Mouse (Mus musculus) layer of hippocampus, adult 9-10 months (tissue): ENCODE results near the gene Itgal.
"Not testable (repeated sequence)": the region's sequence is repeated elsewhere in the genome, so short reads cannot be mapped to it uniquely, and the experiment has no call there.

Experiments used
- DNase-seq: peaks from one replicate; pipeline ENCODE4 v3.0.0; 2022; ENCODE audit warnings: low spot score

Gene Itgal

GRCm38 (mm10) chr7:127342332-127342731, 46.3 kb downstream of the Itgal start:
- no peak for DNase-seq

- DNase-seq, result no peak
These were observed 46.8 kb downstream of the Itgal start for GRCm38 (mm10) chr7:127342888-127343287.

GRCm38 (mm10) chr7:127343351-127344019, 47.4 kb downstream of the Itgal start:
- DNase-seq, result no peak

- no peak for DNase-seq
These were observed 48.3 kb downstream of the Itgal start for GRCm38 (mm10) chr7:127344371-127344770.

- DNase-seq, result no peak
These were observed 49.0 kb downstream of the Itgal start for GRCm38 (mm10) chr7:127345092-127345491.

GRCm38 (mm10) chr7:127345512-127346325, 49.7 kb downstream of the Itgal start, which contains the start of gene Zfp768:
Gene Zfp768, minus strand, starts transcription at chr7:127345589.
- peak; percentile 72 for DNase-seq

- DNase-seq, result no peak
These were observed 50.6 kb downstream of the Itgal start for GRCm38 (mm10) chr7:127346676-127347075.

GRCm38 (mm10) chr7:127351230-127352004, 55.4 kb downstream of the Itgal start:
- no peak for DNase-seq

- DNase-seq, result no peak
These were observed 59.7 kb downstream of the Itgal start for GRCm38 (mm10) chr7:127355796-127356195.

GRCm38 (mm10) chr7:127357871-127358270, 61.8 kb downstream of the Itgal start:
- no peak for DNase-seq

GRCm38 (mm10) chr7:127358472-127358871, 62.4 kb downstream of the Itgal start:
- no peak for DNase-seq

- DNase-seq, result no peak
These were observed 64.2 kb downstream of the Itgal start for GRCm38 (mm10) chr7:127360265-127360664.

- DNase-seq, result no peak
These were observed 65.4 kb downstream of the Itgal start for GRCm38 (mm10) chr7:127361449-127361848.

GRCm38 (mm10) chr7:127362418-127362817, 66.4 kb downstream of the Itgal start:
- not testable (repeated sequence) for DNase-seq

- DNase-seq, result no peak
These were observed 67.4 kb downstream of the Itgal start for GRCm38 (mm10) chr7:127363475-127363921.

GRCm38 (mm10) chr7:127364166-127364565, 68.1 kb downstream of the Itgal start:
- DNase-seq, result no peak

- no peak for DNase-seq
These were observed 70.2 kb downstream of the Itgal start for GRCm38 (mm10) chr7:127366249-127366648.

- DNase-seq, result no peak
These were observed 75.2 kb downstream of the Itgal start for GRCm38 (mm10) chr7:127371213-127371612.

GRCm38 (mm10) chr7:127371870-127372269, 75.8 kb downstream of the Itgal start:
- DNase-seq, result not testable (repeated sequence)

GRCm38 (mm10) chr7:127375271-127376245, 79.5 kb downstream of the Itgal start, which contains the start of gene Zfp747:
Gene Zfp747, minus strand, starts transcription at chr7:127376050.
- DNase-seq, result peak; percentile 96

GRCm38 (mm10) chr7:127378310-127378921, 82.4 kb downstream of the Itgal start:
- DNase-seq, result no peak
